In the genomic region with DNA sequence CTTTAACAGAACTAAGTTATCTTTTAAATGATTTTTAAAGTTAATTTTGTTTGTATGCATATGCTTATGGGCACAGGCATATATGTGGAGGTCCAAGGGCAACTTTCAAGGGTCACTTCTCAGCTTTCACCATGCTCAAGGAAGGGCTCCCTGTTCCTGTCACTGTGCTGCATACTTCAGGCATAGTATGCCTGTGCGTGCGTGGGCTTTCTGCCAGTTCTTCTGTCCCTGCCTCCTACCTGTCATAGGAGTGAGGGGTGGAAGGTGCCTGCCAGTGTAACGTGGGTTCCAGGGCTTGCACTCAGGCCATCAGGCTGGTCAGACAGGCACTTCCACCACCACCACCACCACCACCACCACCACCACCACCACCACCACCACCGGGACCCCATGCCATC, we compare ENCODE assay signal across 18 mouse cellular contexts.
DNase-seq lines count a peak whose midpoint lies in the region; ATAC-seq lines count a peak whose summit lies in the region.
"Had no signal": no experiment of that assay in that cellular context is flagged by ENCODE, and none has a peak within 500 bp of the region (broad histone marks: within the 10 kb centered on the region; RNA-seq: fewer than 3 reads in every experiment).

No protein-coding gene starts in this region.

- no peak overlapping the region for H3K27ac ChIP-seq in embryonic facial prominence, embryonic 14.5 days (replicated peaks; ENCODE audit: low read depth, low read length)
- no peak overlapping the region for H3K27ac ChIP-seq in embryonic facial prominence, embryonic 10.5 days (replicated peaks)
- H3K27ac ChIP-seq in hindbrain, embryonic 10.5 days: peak overlapping the region; percentile 53; the same call in 1 of the 2 replicates
- H3K27ac ChIP-seq in hindbrain, embryonic 13.5 days: no peak overlapping the region
- H3K27ac ChIP-seq in lung, embryonic 16.5 days (ENCODE audit: low read length): peak overlapping the region; percentile 76
- H3K27ac ChIP-seq: embryonic facial prominence, embryonic 15.5 days; hindbrain, embryonic 14.5 days had no signal

- H3K4me1 ChIP-seq in embryonic facial prominence, embryonic 14.5 days (ENCODE audit: control insufficient read depth, insufficient read depth, low read length): peaks cover 8% of the 10 kb centered on the region; the same call in 1 of the 2 replicates
- H3K4me1 ChIP-seq in embryonic facial prominence, embryonic 10.5 days: peaks cover 16% of the 10 kb centered on the region
- peaks cover 15% of the 10 kb centered on the region for H3K4me1 ChIP-seq in hindbrain, embryonic 10.5 days (replicated peaks)
- H3K4me1 ChIP-seq in hindbrain, embryonic 13.5 days (replicated peaks): peaks cover 3% of the 10 kb centered on the region
- H3K4me1 ChIP-seq in lung, embryonic 16.5 days (replicated peaks; ENCODE audit: control insufficient read depth, insufficient read depth, low read length): peaks cover 22% of the 10 kb centered on the region

- no peak for DNase-seq in embryonic facial prominence, embryonic 14.5 days (ENCODE audit: low spot score)
- DNase-seq in embryonic facial prominence, embryonic 10.5 days (ENCODE audit: low spot score): no peak
- no peak for DNase-seq in hindbrain, embryonic 10.5 days (ENCODE audit: low spot score)
- no peak for DNase-seq in lung, postnatal 25 days (ENCODE audit: low spot score)
- peak; percentile 42 for DNase-seq in kidney, postnatal 14 days
- DNase-seq in T-cell, adult 2 months (ENCODE audit: low spot score): no peak
- DNase-seq: heart, postnatal 14 days; lung, adult 2 months; retina, postnatal 1 day; thymus, postnatal 4 days had no signal

- no peak overlapping the region for H3K4me2 ChIP-seq in embryonic facial prominence, embryonic 14.5 days (ENCODE audit: low read depth, low read length)
- H3K4me2 ChIP-seq in hindbrain, embryonic 13.5 days: no peak overlapping the region
- H3K4me2 ChIP-seq in lung, embryonic 16.5 days (ENCODE audit: low read depth, low read length): no peak overlapping the region
- H3K4me2 ChIP-seq: embryonic facial prominence, embryonic 15.5 days; hindbrain, embryonic 14.5 days; liver, embryonic 11.5 days had no signal

- H3K9me3 ChIP-seq in embryonic facial prominence, embryonic 14.5 days (ENCODE audit: control insufficient read depth, low read length): no peaks in the 10 kb centered on the region
- H3K9me3 ChIP-seq in embryonic facial prominence, embryonic 10.5 days: no peaks in the 10 kb centered on the region
- 0 out of 2 replicates have a peak, but pooled peaks cover 3% of the 10 kb centered on the region for H3K9me3 ChIP-seq in hindbrain, embryonic 10.5 days
- no peaks in the 10 kb centered on the region for H3K9me3 ChIP-seq in hindbrain, embryonic 13.5 days
- H3K9me3 ChIP-seq in lung, embryonic 16.5 days (ENCODE audit: control insufficient read depth, low read length): no peaks in the 10 kb centered on the region
- H3K9me3 ChIP-seq: embryonic facial prominence, embryonic 15.5 days had no signal

- no peak overlapping the region for H3K9ac ChIP-seq in embryonic facial prominence, embryonic 14.5 days (ENCODE audit: low read depth, low read length)
- no peak overlapping the region for H3K9ac ChIP-seq in hindbrain, embryonic 13.5 days
- H3K9ac ChIP-seq in lung, embryonic 16.5 days (ENCODE audit: low read length): no peak overlapping the region
- H3K9ac ChIP-seq: embryonic facial prominence, embryonic 15.5 days; hindbrain, embryonic 14.5 days had no signal

- H3K27me3 ChIP-seq in embryonic facial prominence, embryonic 14.5 days (replicated peaks; ENCODE audit: control insufficient read depth, insufficient read depth, low read length): no peaks in the 10 kb centered on the region
- H3K27me3 ChIP-seq in embryonic facial prominence, embryonic 10.5 days (replicated peaks; ENCODE audit: low read depth, poor library complexity, severe bottlenecking): 0 out of 2 replicates have a peak, but pooled peaks cover 6% of the 10 kb centered on the region
- H3K27me3 ChIP-seq in hindbrain, embryonic 10.5 days (ENCODE audit: insufficient read depth, poor library complexity, severe bottlenecking): no peaks in the 10 kb centered on the region
- H3K27me3 ChIP-seq in hindbrain, embryonic 13.5 days: no peaks in the 10 kb centered on the region
- H3K27me3 ChIP-seq in lung, embryonic 16.5 days (ENCODE audit: control insufficient read depth, insufficient read depth, low read depth, low read length): no peaks in the 10 kb centered on the region
- H3K27me3 ChIP-seq: embryonic facial prominence, embryonic 15.5 days; Patski had no signal

- H3K36me3 ChIP-seq in embryonic facial prominence, embryonic 14.5 days (ENCODE audit: control insufficient read depth, insufficient read depth, low read length): no peaks in the 10 kb centered on the region
- no peaks in the 10 kb centered on the region for H3K36me3 ChIP-seq in embryonic facial prominence, embryonic 10.5 days (replicated peaks)
- H3K36me3 ChIP-seq in hindbrain, embryonic 10.5 days: no peaks in the 10 kb centered on the region
- H3K36me3 ChIP-seq in hindbrain, embryonic 13.5 days: peaks cover 3% of the 10 kb centered on the region; the same call in 1 of the 2 replicates
- H3K36me3 ChIP-seq in lung, embryonic 16.5 days (ENCODE audit: control insufficient read depth, insufficient read depth, low read length): no peaks in the 10 kb centered on the region
- H3K36me3 ChIP-seq: embryonic facial prominence, embryonic 15.5 days had no signal

- 0 out of 2 replicates have a peak, but pooled peaks have one; percentile 65 for ATAC-seq in embryonic facial prominence, embryonic 14.5 days (ENCODE audit: low read depth)
- no peak for ATAC-seq in hindbrain, embryonic 13.5 days (ENCODE audit: low FRiP score)
- ATAC-seq in lung, embryonic 16.5 days (ENCODE audit: low read depth): peak; percentile 81
- ATAC-seq: activated CD4-positive, CD25-positive, alpha-beta regulatory T cell, adult 4 months; CD4-positive, CD25-positive, alpha-beta regulatory T cell, adult 4 months had no signal

- H3K4me3 ChIP-seq in embryonic facial prominence, embryonic 14.5 days (ENCODE audit: low read depth, low read length): no peak overlapping the region
- H3K4me3 ChIP-seq in embryonic facial prominence, embryonic 10.5 days: no peak overlapping the region
- H3K4me3 ChIP-seq in hindbrain, embryonic 10.5 days: no peak overlapping the region
- no peak overlapping the region for H3K4me3 ChIP-seq in hindbrain, embryonic 13.5 days
- H3K4me3 ChIP-seq in lung, embryonic 16.5 days (ENCODE audit: low read length): no peak overlapping the region
- H3K4me3 ChIP-seq: embryonic facial prominence, embryonic 15.5 days had no signal

- 67% methylated on average over 4 of the region's 4 CpGs for WGBS in embryonic facial prominence, embryonic 14.5 days
- 72% methylated on average over 4 of the region's 4 CpGs for WGBS in embryonic facial prominence, embryonic 10.5 days
- 79% methylated on average over 4 of the region's 4 CpGs for WGBS in hindbrain, embryonic 10.5 days
- WGBS in hindbrain, embryonic 13.5 days: 71% methylated on average over 4 of the region's 4 CpGs
- 33% methylated on average over 4 of the region's 4 CpGs for WGBS in lung, embryonic 16.5 days

Comparison
In these comparisons a context has a peak if more than half of its experiments do, and no peak if none do; other contexts are left out.
1. H3K27ac ChIP-seq: peak in hindbrain, embryonic 10.5 days (single experiment) and lung, embryonic 16.5 days (single experiment); none in embryonic facial prominence, embryonic 14.5 days (single experiment), embryonic facial prominence, embryonic 10.5 days (single experiment) and hindbrain, embryonic 13.5 days (single experiment).